Mouse (Mus musculus) CH12.LX (cell line): ENCODE data around the gene Rasip1. TPM values are rescaled to one million over a fixed set of nuclear protein-coding genes. Genes with fewer than 3 reads are reported as not detected.

Experiments used
- DNase-seq: peaks from one replicate; pipeline ENCODE4 v3.0.0-alpha.2; 2013; ENCODE audit errors: extremely low read depth
- H3K27ac ChIP-seq: 2 replicates; pipeline ENCODE4 v1.5.1; 2012; ENCODE audit warnings: low read depth, mild to moderate bottlenecking, control low read depth, moderate library complexity; ENCODE audit not compliant: insufficient read depth
- H3K27me3 ChIP-seq: replicated peaks from 2 replicates; pipeline ENCODE3; 2012; ENCODE audit warnings: inconsistent platforms
- H3K36me3 ChIP-seq, 2 experiments: replicated peaks in 1 of 2; 2 replicates each; pipeline versions ENCODE3 to v1.6.1; 2012; ENCODE audit warnings: inconsistent platforms in 1 of 2, low read length in 1 of 2, mild to moderate bottlenecking in 1 of 2, mixed read lengths in 1 of 2, moderate library complexity in 1 of 2; ENCODE audit not compliant: control insufficient read depth in 1 of 2, insufficient read depth in 1 of 2
- H3K4me1 ChIP-seq, 2 experiments: 2 replicates each; pipeline ENCODE4 v1.6.1; 2012; ENCODE audit warnings: inconsistent platforms in 1 of 2, moderate library complexity in 1 of 2; ENCODE audit not compliant: insufficient read depth in 2 of 2, control insufficient read depth in 1 of 2
- H3K4me2 ChIP-seq: 2 replicates; pipeline ENCODE4 v1.6.1; 2012; ENCODE audit warnings: low read depth, mild to moderate bottlenecking, control low read depth; ENCODE audit not compliant: poor library complexity, insufficient read depth, severe bottlenecking
- H3K4me3 ChIP-seq, 3 experiments: fragments of 150-350 bp in 1 of 3; sonication (generic) in 1 of 3; replicated peaks in 1 of 3; 2 replicates each; pipeline versions ENCODE3 to v1.5.1; 2011 to 2012; ENCODE audit warnings: low read depth in 2 of 3, low read length in 2 of 3, mild to moderate bottlenecking in 2 of 3, moderate library complexity in 2 of 3, control low read depth in 1 of 3, improper control_type of control experiment in 1 of 3, inconsistent platforms in 1 of 3, mixed read lengths in 1 of 3; ENCODE audit not compliant: poor library complexity in 1 of 3
- H3K79me2 ChIP-seq: replicated peaks from 2 replicates; pipeline ENCODE4 v1.6.1; 2012; ENCODE audit warnings: mild to moderate bottlenecking, moderate library complexity; ENCODE audit not compliant: control insufficient read depth, poor library complexity, insufficient read depth, severe bottlenecking; ENCODE audit errors: extremely low read depth
- H3K9ac ChIP-seq: 2 replicates; pipeline ENCODE4 v1.6.1; 2012; ENCODE audit warnings: low read depth, mild to moderate bottlenecking, control low read depth, moderate library complexity; ENCODE audit not compliant: insufficient read depth
- H3K9me3 ChIP-seq: replicated peaks from 2 replicates; pipeline ENCODE3; 2012; ENCODE audit warnings: low read length, inconsistent platforms, mixed read lengths
- BHLHE40 ChIP-seq: IDR thresholded peaks from 2 replicates; pipeline ENCODE4 v1.6.1; 2011; ENCODE audit warnings: mild to moderate bottlenecking, low read depth, low read length, improper control_type of control experiment
- CHD1 ChIP-seq: IDR thresholded peaks from 2 replicates; pipeline ENCODE4 v1.6.1; 2012; ENCODE audit warnings: low read depth, low read length, improper control_type of control experiment, inconsistent platforms
- CHD2 ChIP-seq: IDR thresholded peaks from 2 replicates; pipeline ENCODE4 v1.6.1; 2011; ENCODE audit warnings: low read length, improper control_type of control experiment
- CTCF ChIP-seq, 2 experiments: IDR thresholded peaks in 1 of 2; conservative IDR thresholded peaks in 1 of 2; 2 replicates each; pipeline ENCODE4 v1.5.1; 2011 to 2012; ENCODE audit warnings: low read depth in 2 of 2, low read length in 2 of 2, improper control_type of control experiment in 1 of 2, inconsistent platforms in 1 of 2, mild to moderate bottlenecking in 1 of 2, moderate library complexity in 1 of 2
- E2F4 ChIP-seq: IDR thresholded peaks from 2 replicates; pipeline ENCODE4 v1.6.1; 2011; ENCODE audit warnings: low read depth, low read length, improper control_type of control experiment; ENCODE audit not compliant: insufficient replicate concordance
- ELF1 ChIP-seq: IDR thresholded peaks from 2 replicates; pipeline ENCODE4 v1.6.1; 2014; ENCODE audit warnings: low read depth, mild to moderate bottlenecking, inconsistent platforms, low read length, improper control_type of control experiment
- EP300 ChIP-seq: IDR thresholded peaks from 2 replicates; pipeline ENCODE4 v1.6.1; 2011; ENCODE audit warnings: low read length, improper control_type of control experiment
- ETS1 ChIP-seq: conservative IDR thresholded peaks from 2 replicates; pipeline ENCODE4 v1.6.1; 2012; ENCODE audit warnings: low read depth, mild to moderate bottlenecking, inconsistent platforms, low read length, improper control_type of control experiment, moderate library complexity
- GABPA ChIP-seq: IDR thresholded peaks from 2 replicates; pipeline ENCODE4 v1.6.1; 2012; ENCODE audit warnings: low read depth, low read length, improper control_type of control experiment, inconsistent platforms; ENCODE audit not compliant: insufficient replicate concordance
- IRF4 ChIP-seq: IDR thresholded peaks from 2 replicates; pipeline ENCODE4 v1.6.1; 2014; ENCODE audit warnings: low read depth, mild to moderate bottlenecking, inconsistent platforms, low read length, improper control_type of control experiment
- JUND ChIP-seq: conservative IDR thresholded peaks from 2 replicates; pipeline ENCODE4 v1.6.1; 2011; ENCODE audit warnings: low read depth, low read length, improper control_type of control experiment
- MAX ChIP-seq: IDR thresholded peaks from 2 replicates; pipeline ENCODE4 v1.6.1; 2011; ENCODE audit warnings: low read length, improper control_type of control experiment
- MAZ ChIP-seq: IDR thresholded peaks from 2 replicates; pipeline ENCODE4 v1.6.1; 2012; ENCODE audit warnings: low read depth, mild to moderate bottlenecking, inconsistent platforms, low read length, improper control_type of control experiment, moderate library complexity
- MEF2A ChIP-seq: IDR thresholded peaks from 2 replicates; pipeline ENCODE4 v1.6.1; 2014; ENCODE audit warnings: low read depth, mild to moderate bottlenecking, inconsistent platforms, low read length, improper control_type of control experiment, borderline replicate concordance
- MXI1 ChIP-seq: IDR thresholded peaks from 2 replicates; pipeline ENCODE4 v1.6.1; 2011; ENCODE audit warnings: mild to moderate bottlenecking, low read depth, low read length, improper control_type of control experiment
- NELFE ChIP-seq: IDR thresholded peaks from 2 replicates; pipeline ENCODE4 v1.6.1; 2011; ENCODE audit warnings: low read depth, low read length, improper control_type of control experiment
- NRF1 ChIP-seq: IDR thresholded peaks from 2 replicates; pipeline ENCODE4 v1.6.1; 2014; ENCODE audit warnings: low read depth, mild to moderate bottlenecking, inconsistent platforms, low read length, improper control_type of control experiment, moderate library complexity
- PAX5 ChIP-seq: IDR thresholded peaks from 2 replicates; pipeline ENCODE4 v1.6.1; 2012; ENCODE audit warnings: low read length, inconsistent platforms, mixed read lengths
- POLR2A ChIP-seq: IDR thresholded peaks from 2 replicates; pipeline ENCODE4 v1.6.1; 2011; ENCODE audit warnings: low read depth, mild to moderate bottlenecking, improper control_type of control experiment, low read length
- POLR2AphosphoS2 ChIP-seq: IDR thresholded peaks from 2 replicates; pipeline ENCODE4 v1.6.1; 2011; ENCODE audit warnings: low read depth, low read length, improper control_type of control experiment
- RAD21 ChIP-seq: IDR thresholded peaks from 2 replicates; pipeline ENCODE4 v1.6.1; 2011; ENCODE audit warnings: low read depth, mild to moderate bottlenecking, low read length, improper control_type of control experiment, moderate library complexity
- SMC3 ChIP-seq: IDR thresholded peaks from 2 replicates; pipeline ENCODE4 v1.6.1; 2011; ENCODE audit warnings: low read depth, low read length, improper control_type of control experiment
- USF1 ChIP-seq: IDR thresholded peaks from 2 replicates; pipeline ENCODE4 v1.6.1; 2014; ENCODE audit warnings: low read depth, mild to moderate bottlenecking, inconsistent platforms, low read length, improper control_type of control experiment
- USF2 ChIP-seq: conservative IDR thresholded peaks from 2 replicates; pipeline ENCODE4 v1.6.1; 2011; ENCODE audit warnings: low read depth, low read length, improper control_type of control experiment
- ZC3H11A ChIP-seq: IDR thresholded peaks from 2 replicates; pipeline ENCODE4 v1.6.1; 2012; ENCODE audit warnings: low read depth, mild to moderate bottlenecking, inconsistent platforms, low read length, improper control_type of control experiment
- ZKSCAN1 ChIP-seq: IDR thresholded peaks from 2 replicates; pipeline ENCODE4 v1.6.1; 2012; ENCODE audit warnings: low read depth, inconsistent platforms, low read length, improper control_type of control experiment, borderline replicate concordance
- ZMIZ1 ChIP-seq: IDR thresholded peaks from 2 replicates; pipeline ENCODE4 v1.6.1; 2012; ENCODE audit warnings: low read depth, mild to moderate bottlenecking, inconsistent platforms, low read length, improper control_type of control experiment
- ZNF384 ChIP-seq: IDR thresholded peaks from 2 replicates; pipeline ENCODE4 v1.6.1; 2012; ENCODE audit warnings: low read depth, low read length, improper control_type of control experiment, inconsistent platforms
- dilution Hi-C: fragments of 300-500 bp; cut with MboI; formaldehyde crosslinking; loops from 2 replicates; pipeline ENCODE4 v1.14.3; 2020; ENCODE audit warnings: low sequenced_read_pairs; ENCODE audit not compliant: extremely low pct_unique_long_range_greater_than_20kb, extremely low pct_ligation_motif_present
- in situ Hi-C: fragments of 300-500 bp; cut with MboI; formaldehyde crosslinking; loops from 3 replicates; pipeline ENCODE4 v1.14.3; 2019; ENCODE audit warnings: low sequenced_read_pairs, low pct_ligation_motif_present, low pct_unique_long_range_greater_than_20kb, mixed read lengths
- polyA plus RNA-seq: library from polyadenylated mRNA; unstranded; fragments of >175 nt; gene quantifications from 2 replicates; pipeline ENCODE4 v1.2.1, GENCODE M21; 2012; ENCODE audit warnings: low read depth; ENCODE audit not compliant: insufficient read length
- total RNA-seq, 2 experiments: library from RNA; depleted of rRNA; stranded (reverse); fragments of 300-350 nt in 1 of 2; fragments of >200 nt in 1 of 2; gene quantifications; 2 replicates each; pipeline ENCODE4 v1.2.3; 2012 to 2014

Gene Rasip1
- total and polyA plus RNA-seq, 3 experiments = 0.46 to 2.9 (median 0.77) TPM

GRCm38 (mm10) chr7:45626571-45627076, 664 bp upstream of the Rasip1 start:
- dilution Hi-C loops = no loop called here
- Histone ChIP-seq H3K4me3 (no peak overlapping the region), H3K79me2 (no peaks in the 10 kb centered on the region), H3K36me3 (peaks cover 0 to 21% of the 10 kb centered on the region in 2 experiments)
- TF ChIP-seq MEF2A (no peak), MAZ (no peak), RAD21 (no peak), BHLHE40 (no peak), MXI1 (no peak), ZC3H11A (no peak), USF1 (no peak), ZNF384 (no peak), ZMIZ1 (no peak), CHD1 (no peak), POLR2AphosphoS2 (no peak), ZKSCAN1 (no peak), CTCF (conservative IDR thresholded peaks at IDR 0.05 in 1 of 2, IDR thresholded peaks at IDR 0.05 in 1 of 2; ENCODE audit: low read depth in 2 of 2, low read length in 2 of 2) (no peak), ETS1 (no peak)
- TF ChIP-seq, all 38 proteins: peak for 0
- DNase-seq = no peak
- Histone ChIP-seq H3K27me3 (no peaks in the 10 kb centered on the region), H3K4me2 (no peak overlapping the region), H3K9ac (no peak overlapping the region), H3K27ac (no peak overlapping the region), H3K9me3 (peaks cover 35% of the 10 kb centered on the region), H3K4me1 (peaks cover 0 to 2% of the 10 kb centered on the region in 2 experiments; a peak in 2 of 4 replicates)
- in situ Hi-C loops = no loop called here

- peak; percentile 25 for DNase-seq
- Histone ChIP-seq H3K27me3 (no peaks in the 10 kb centered on the region), H3K4me1 (peaks cover 0 to 2% of the 10 kb centered on the region in 2 experiments; a peak in 1 of 4 replicates), H3K27ac (peak overlapping the region; percentile 1; the same call in 1 of the 2 replicates), H3K36me3 (peaks cover 0 to 16% of the 10 kb centered on the region in 2 experiments), H3K9me3 (peaks cover 26% of the 10 kb centered on the region), H3K79me2 (no peaks in the 10 kb centered on the region), H3K4me2 (peak overlapping the region; percentile 64), H3K4me3 (peak overlapping the region in 2 of 3 experiments; percentile 26 to 55), H3K9ac (peak overlapping the region; percentile 74)
- TF ChIP-seq CHD2 (no peak), CHD1 (no peak), USF1 (no peak), ELF1 (peak; percentile 32; the same call in 1 of the 2 replicates), RAD21 (peak; percentile 46), PAX5 (no peak), NELFE (0 out of 2 replicates have a peak, but pooled peaks have one; percentile 34), MAX (no peak; the same call in 1 of the 2 replicates), CTCF (conservative IDR thresholded peaks at IDR 0.05 in 1 of 2, IDR thresholded peaks at IDR 0.05 in 1 of 2; ENCODE audit: low read depth in 2 of 2, low read length in 2 of 2) (peak in 1 of 2 experiments; percentile 86; a peak in 2 of 4 replicates), SMC3 (peak; percentile 75), BHLHE40 (peak; percentile 96), USF2 (no peak), NRF1 (peak; percentile 66), JUND (no peak), ZC3H11A (0 out of 2 replicates have a peak, but pooled peaks have one; percentile 5), EP300 (no peak), E2F4 (no peak), MXI1 (0 out of 2 replicates have a peak, but pooled peaks have one; percentile 24), POLR2A (peak; percentile 60; the same call in 1 of the 2 replicates), IRF4 (peak; percentile 20; the same call in 1 of the 2 replicates), MEF2A (0 out of 2 replicates have a peak, but pooled peaks have one; percentile 46), GABPA (no peak)
- dilution Hi-C loops (no loop called here), in situ Hi-C loops (no loop called here)
Measured at GRCm38 (mm10) chr7:45628364-45629294, 1.3 kb downstream of the Rasip1 start.
